Mouse (Mus musculus) megakaryocyte progenitor cell, adult 5-6 weeks (primary cell): ENCODE measurements around the gene Gm28729. TPM values are rescaled to one million over a fixed set of nuclear protein-coding genes. Genes with fewer than 3 reads are reported as not detected.

Experiments used
- ATAC-seq: replicated peaks from 2 replicates; pipeline ENCODE4 v1.8.0; 2016; ENCODE audit warnings: mild to moderate bottlenecking, moderate TSS enrichment, inconsistent platforms; ENCODE audit not compliant: poor library complexity
- total RNA-seq, 2 experiments: library from RNA; stranded (forward) in 1 of 2; stranded (reverse) in 1 of 2; fragments of 157-497, 149-512 nt in 1 of 2; fragments of 200-1000 nt in 1 of 2; gene quantifications; 2 replicates each; pipeline versions ENCODE4 v1.2.3 to v1.2.4; 2015 to 2017

The Gm28729 gene
- total RNA-seq, 2 experiments from 2014 or later = not detected

DNA sequence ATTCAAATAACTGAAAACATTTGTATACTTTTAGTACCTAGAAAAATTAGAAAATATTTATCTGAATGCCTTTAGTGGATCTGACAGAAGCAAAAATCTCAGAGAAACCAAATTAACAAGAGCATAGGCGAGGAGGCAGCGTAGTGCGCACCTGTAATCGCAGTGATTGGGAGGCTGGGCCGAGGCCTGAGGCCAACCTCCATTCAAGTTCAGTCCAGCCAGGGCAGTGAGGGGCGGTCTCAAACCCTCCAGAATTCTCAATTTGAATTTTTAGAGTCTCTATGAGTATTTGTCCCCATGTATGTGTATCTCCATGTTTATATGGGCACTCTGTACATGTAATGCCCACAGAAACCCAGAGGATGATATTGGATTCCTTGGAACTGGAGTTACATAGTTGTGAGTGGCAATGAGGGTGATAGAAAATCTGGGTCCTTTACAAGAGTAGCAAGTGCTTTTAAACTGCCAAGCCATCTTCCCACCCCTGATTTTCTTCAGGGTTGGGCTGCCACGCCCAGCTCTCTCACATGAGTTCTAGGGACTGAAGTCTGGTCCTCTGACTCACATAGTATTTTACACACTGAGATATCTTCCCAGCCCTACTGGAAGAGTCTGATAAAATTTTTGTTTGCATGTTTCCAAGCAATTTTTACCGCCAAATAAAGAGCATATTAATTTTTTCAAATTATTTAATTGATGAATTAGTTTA is 54.6 kb downstream of the Gm28729 start:
- no peak for ATAC-seq

DNA sequence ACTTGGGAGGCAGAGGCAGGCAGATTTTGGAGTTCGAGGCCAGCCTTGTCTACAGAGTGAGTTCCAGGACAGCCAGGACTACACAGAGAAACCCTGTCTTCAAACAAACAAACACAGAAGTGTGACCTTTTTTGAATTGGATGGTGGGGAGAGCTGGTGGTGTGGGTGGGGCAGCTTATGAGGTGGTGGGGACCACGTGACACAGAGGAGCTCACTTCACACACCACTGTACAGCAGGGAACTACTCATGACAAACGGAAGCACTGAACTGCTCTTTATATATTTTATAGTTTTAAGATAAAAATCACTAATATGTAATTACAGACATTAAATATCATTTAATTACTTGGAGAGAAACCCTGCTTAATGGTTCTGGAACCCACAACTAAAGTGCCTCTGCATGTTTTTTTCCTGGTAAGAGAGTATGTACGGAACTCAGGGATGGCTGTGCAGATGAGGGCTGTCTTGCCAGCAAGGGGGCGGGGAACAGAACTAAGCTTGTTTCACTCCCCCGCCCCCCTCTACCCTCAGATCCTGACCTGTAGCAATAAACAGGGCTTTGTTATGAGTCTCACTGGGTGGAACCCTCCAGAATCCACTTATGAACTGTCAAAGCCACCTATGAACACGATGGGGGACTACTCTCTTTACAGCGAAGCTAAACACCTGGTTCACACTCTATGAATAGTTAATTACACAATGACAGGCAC is 55.4 kb downstream of the Gm28729 start:
- ATAC-seq = no peak

DNA sequence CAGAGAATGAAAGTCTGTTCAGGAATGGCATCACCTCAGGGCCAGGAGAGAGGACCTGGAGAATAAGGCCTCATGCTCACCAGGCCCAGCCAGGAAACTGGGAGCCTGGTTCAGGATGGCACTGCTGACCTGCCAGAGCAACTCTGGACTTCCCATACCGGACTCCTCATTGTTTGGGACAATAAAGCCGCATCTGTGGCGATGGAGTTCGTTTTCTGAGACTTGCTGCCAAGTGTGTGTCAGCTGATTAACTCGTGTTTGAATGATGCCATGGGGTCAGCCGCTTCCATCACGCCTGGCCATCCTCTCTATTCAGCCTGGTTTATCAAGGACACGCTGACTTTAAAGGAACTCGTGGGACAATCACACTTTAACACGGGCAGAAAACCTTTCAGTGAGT is 61.4 kb downstream of the Gm28729 start:
- no peak for ATAC-seq

- ATAC-seq = 0 out of 2 replicates have a peak, but pooled peaks have one; percentile 20
These were observed 63.5 kb downstream of the Gm28729 start for GRCm38 (mm10) chr9:96461607-96462006.

GRCm38 (mm10) chr9:96460117-96460865 is 64.8 kb downstream of the Gm28729 start:
- no peak for ATAC-seq

GRCm38 (mm10) chr9:96455618-96456017 is 69.4 kb downstream of the Gm28729 start:
- ATAC-seq = no peak

DNA sequence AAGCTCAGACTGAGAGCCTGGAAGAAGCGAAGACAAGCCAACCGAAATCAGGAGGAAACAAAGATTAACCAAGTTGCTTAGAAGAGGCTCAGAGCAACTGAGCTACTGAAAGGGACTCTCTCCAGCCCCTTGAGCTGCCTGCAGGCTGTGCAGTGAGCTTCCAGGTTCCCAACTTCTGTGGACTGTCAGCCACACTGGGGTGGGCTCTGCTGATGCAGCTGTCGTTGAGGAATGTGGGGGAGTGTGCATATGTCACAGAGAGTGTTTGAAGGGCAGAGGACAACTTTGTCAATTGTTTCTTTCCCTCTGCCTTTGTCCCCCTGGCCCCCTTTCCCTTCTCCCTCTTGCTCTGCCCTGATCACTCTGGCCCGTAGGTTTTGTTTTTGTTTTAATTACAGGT is 72.1 kb downstream of the Gm28729 start:
- ATAC-seq = no peak

GRCm38 (mm10) chr9:96450900-96451720 is 74.0 kb downstream of the Gm28729 start:
- ATAC-seq = no peak

DNA sequence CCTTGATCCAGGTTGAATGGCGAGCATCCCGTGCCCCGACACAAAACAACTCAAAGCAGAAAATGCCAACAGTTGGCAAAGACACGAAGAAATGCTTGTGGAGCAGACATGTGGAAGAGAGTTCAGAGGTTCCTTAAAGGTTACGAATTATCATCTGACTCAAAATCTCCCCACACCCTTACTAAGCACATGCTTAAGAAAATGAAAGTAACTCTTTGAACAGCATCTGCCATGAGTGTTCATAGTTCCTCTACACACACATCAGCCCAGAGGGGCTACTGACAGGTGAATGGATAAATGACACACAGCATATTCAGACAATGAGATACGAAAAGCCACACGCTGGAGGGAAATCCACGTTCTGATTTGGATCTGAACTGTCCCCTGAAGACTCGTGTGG is 75.5 kb downstream of the Gm28729 start:
- no peak for ATAC-seq

DNA sequence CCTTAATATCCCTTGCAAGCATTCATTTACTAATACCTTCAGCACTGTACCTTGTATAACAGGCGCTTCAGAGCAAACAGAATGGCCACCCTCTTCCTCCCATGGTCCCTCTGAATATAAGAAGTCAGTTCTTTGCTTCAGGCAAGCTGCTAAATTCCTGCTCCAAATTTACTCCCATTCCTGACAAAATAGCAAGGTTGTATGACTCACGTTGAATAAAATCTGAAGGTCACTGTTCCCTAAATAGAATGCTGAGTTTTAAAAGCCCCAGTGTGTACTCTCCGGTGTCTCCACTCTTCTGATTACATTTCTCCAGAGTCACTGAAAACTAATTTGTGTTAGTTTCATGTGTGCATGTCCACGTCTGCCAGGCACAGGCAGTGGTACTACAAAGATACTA is 79.7 kb downstream of the Gm28729 start:
- no peak for ATAC-seq

DNA sequence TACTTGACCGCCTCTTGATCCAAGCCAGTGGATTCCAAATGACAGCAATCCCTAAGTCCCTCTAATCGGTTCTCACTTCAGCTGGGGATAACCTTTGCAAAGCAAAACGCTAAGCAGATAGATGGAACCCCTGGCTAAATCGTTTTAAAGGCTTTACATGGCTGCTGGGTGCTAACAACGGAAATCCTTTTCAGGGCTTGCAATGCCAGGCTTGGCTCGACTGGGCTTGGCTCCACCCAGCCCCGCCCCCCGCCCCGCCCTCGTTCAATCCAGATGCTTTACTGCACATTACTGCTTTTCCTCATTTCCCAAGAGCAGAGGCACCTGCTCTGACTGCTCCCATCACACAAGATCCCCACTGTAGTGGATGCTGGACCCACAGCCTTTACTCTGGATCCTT is 83.0 kb downstream of the Gm28729 start:
- no peak for ATAC-seq

DNA sequence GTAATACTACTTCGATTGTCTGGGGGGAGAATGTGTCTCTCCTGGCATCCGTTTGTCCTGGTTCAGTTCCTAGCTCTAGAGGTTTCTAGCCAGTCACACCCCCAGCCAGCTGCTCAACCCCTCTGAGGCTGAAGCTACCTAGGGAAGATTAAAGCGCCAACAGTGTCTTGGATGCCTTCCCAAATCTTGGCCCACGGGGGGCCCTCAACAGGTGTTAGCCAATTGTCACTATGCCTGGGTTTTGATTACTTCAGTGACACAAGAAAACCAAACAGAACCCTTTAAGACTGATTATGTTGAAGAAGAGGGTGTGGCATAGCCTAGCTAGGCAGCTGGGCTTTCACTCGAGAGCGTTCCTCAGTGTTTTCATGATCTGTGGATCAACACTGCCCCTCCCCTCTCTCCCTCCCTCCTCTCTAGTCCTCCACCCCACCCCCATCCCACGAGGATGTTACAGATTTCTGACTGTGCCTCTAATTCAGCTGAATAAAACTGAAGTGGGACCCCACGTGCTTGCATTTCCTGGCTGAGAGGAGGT is 86.7 kb downstream of the Gm28729 start:
- ATAC-seq = peak; percentile 38

- ATAC-seq = peak; percentile 78
These were observed 87.2 kb downstream of the Gm28729 start for GRCm38 (mm10) chr9:96437805-96438333.

GRCm38 (mm10) chr9:96436901-96437804 is 87.9 kb downstream of the Gm28729 start:
- ATAC-seq = no peak; the same call in 1 of the 2 replicates

Other genes with a start within 250 kb of the Gm28729 start
- 206 and 221 TPM in 2 replicates for gene Atp1b3, start 160.8 kb downstream of the Gm28729 start, total RNA-seq (2015)
- gene Atp1b3, start 160.8 kb downstream of the Gm28729 start, total RNA-seq (2017) = 106 and 130 TPM in 2 replicates
- 133 and 138 TPM in 2 replicates for gene Rnf7, start 46.6 kb downstream of the Gm28729 start, total RNA-seq (2015)
- gene Rnf7, start 46.6 kb downstream of the Gm28729 start, total RNA-seq (2017) = 52.0 and 52.2 TPM in 2 replicates
- gene Rasa2, start 106.4 kb upstream of the Gm28729 start, total RNA-seq (2015) = 27.4 and 31.1 TPM in 2 replicates
- 20.8 and 23.5 TPM in 2 replicates for gene Rasa2, start 106.4 kb upstream of the Gm28729 start, total RNA-seq (2017)
- gene Zbtb38, start 227.6 kb upstream of the Gm28729 start, total RNA-seq (2015) = 23.5 and 27.8 TPM in 2 replicates
- gene Zbtb38, start 227.6 kb upstream of the Gm28729 start, total RNA-seq (2017) = 24.2 and 25.7 TPM in 2 replicates